Mouse (Mus musculus): ENCODE results near the gene Cblc. TPM values are rescaled to one million over a fixed set of nuclear protein-coding genes. Genes with fewer than 3 reads are reported as not detected.

The Cblc gene
- polyA plus RNA-seq, 1 experiment = not detected

- DNase-seq (ENCODE audit: extremely low spot score in 1 of 2, low spot score in 1 of 2) = no peak
Observed at GRCm38 (mm10) chr7:19755851-19756786, 40.5 kb downstream of the Cblc start.

DNA sequence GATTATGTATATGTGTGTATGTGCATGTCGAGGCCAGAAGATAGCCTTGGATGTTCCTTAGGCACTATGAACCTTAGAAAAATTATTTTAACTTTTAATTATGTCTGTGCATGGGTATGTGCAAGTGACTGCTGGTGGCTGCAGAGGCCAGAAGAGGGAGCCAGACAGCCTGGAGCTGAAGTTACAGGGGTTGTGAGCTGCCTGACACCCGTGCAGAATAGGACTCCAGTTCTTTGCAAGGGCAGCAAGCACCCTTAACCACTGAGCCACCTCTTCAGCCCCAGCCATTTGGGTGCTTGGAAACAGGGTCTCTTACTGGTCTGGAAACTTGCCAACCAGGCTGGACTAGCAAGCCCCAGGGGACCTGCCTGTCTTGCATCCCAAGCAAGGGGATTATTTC lies 41.6 kb downstream of the Cblc start:
- no peak for DNase-seq (ENCODE audit: extremely low spot score in 1 of 2, low spot score in 1 of 2)

GRCm38 (mm10) chr7:19754065-19754464 lies 42.5 kb downstream of the Cblc start:
- DNase-seq (ENCODE audit: extremely low spot score in 1 of 2, low spot score in 1 of 2) = no peak

GRCm38 (mm10) chr7:19753587-19753986 lies 43.0 kb downstream of the Cblc start:
- no peak for DNase-seq (ENCODE audit: extremely low spot score in 1 of 2, low spot score in 1 of 2)

DNA sequence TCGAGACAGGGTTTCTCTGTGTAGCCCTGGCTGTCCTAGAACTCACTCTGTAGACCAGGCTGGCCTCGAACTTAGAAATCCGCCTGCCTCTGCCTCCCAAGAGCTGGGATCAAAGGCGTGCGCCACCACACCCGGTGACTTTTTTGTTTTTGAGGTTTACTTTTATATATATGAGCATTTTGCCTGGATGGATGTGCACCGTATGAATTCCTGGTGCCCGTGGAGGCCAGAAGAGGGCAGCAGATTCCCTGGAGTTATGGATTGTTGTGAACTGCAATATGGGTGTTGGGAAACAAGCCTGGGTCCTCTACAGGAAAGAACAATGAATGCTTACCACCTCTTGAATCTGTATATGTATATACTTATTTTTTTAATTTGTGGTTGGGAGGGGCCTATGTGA lies 44.0 kb downstream of the Cblc start:
- no peak for DNase-seq (ENCODE audit: extremely low spot score in 1 of 2, low spot score in 1 of 2)

DNA sequence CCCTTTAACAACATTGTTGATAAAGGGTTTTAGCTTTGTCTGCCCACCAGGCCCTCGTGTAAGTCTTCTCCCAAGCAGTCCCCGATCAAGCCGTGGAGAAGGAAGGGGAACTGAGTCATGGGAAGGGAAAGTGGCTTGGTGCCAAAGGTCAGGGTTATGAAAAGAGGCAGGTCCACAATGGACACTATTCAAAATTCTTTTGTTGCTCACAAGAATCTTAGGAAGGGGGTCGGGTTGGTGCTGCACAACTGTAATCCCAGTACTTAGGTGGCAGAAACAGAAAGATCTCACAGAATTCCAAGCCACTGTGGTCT lies 45.6 kb downstream of the Cblc start:
- DNase-seq (ENCODE audit: extremely low spot score in 1 of 2, low spot score in 1 of 2) = no peak

DNA sequence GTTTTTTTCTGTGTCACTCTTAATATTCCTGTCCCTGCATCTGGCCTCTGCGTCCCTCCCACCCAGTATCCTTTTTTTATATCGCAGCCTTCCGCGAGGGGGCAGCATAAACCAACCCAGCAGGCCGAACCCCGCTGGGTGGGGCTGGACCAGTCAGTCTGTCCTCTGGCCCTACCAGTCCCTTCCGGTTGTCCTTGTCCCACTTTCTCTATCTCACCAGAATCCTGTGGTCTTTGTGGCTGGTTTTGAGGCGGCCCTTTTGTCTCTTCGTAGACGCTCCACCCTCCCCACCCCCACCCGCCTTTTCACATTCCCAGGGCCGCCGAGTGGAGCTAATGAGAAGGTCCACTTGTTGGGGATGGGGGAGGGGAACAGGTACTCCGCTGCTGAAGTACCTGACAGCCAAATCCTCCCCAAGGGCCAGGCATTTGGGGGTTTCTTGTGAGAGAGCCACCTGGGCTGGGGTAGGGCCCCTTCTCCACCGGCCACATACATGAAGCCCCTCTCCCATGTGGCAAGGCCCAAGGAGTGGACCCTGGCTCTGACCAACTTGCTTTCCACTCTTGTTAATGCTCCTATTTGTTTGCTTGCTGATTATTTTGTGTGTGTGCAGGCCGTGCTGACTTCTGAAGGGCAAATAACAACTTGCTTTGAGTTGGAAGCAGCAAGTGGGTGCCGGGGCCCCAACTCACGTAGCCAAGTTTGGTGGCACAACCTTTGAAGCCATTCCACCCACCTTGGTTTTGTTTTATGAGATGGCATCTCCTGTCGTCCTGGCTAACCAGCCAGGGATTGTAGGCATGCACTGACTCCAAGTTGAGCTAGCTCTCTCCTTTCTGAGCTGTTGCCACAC lies 46.2 kb downstream of the Cblc start, which contains the start of gene Nectin2:
Nectin2 (minus strand) TSS at position 267 of the 853 bp plus-strand sequence.
- DNase-seq (ENCODE audit: extremely low spot score in 1 of 2, low spot score in 1 of 2) = peak; percentile 65 to 79

GRCm38 (mm10) chr7:19749389-19750216 lies 47.0 kb downstream of the Cblc start:
- DNase-seq (ENCODE audit: extremely low spot score in 1 of 2, low spot score in 1 of 2) = peak; percentile 89 to 95

DNA sequence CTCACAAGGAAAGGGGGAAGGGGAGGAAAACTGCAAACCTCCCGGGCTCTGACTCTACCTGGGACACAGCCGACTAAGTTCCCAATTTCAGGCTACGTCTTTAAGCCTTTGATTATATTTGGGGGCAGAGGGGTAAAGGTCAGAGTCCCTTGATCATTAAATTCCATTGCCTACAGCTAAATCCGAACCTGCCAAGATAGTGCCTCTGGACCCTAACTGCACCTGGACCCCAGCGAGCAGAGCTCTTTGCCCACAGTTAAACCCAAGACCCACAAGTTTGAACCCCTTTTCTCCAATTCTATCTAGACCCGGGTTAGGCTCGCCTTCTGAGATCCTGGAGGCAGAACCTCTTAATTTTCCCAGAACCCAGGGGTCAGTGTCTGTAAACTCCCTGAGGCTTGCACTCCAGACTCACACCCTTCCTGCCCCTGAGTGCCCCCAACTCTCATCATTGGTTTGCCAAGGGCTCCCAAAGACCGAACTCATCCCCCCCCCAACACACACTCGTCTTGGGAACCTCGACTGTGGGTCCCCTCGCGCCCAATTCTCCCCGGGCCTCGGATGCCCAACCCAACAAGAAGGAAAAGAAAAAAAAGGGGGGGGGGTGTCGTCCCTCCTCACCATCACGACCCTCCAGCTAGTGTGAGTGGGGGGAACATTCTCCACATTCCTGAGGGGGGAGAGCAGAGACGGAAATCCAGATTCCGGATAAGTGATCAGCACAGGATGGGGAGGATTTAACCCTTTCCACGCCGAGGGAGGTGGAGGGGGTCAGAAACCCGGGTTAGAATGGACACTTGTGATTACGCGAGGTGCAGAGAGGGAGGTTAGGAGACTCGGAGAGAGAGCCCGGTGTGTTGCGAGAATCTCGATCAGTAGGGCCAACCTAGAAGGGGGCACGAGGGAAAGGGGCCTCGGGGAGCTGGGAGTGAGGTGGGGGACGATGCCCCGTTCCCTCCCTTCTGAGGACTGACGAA lies 48.1 kb downstream of the Cblc start:
- DNase-seq (ENCODE audit: extremely low spot score in 1 of 2, low spot score in 1 of 2) = peak in 1 of 2 experiments; percentile 10

DNA sequence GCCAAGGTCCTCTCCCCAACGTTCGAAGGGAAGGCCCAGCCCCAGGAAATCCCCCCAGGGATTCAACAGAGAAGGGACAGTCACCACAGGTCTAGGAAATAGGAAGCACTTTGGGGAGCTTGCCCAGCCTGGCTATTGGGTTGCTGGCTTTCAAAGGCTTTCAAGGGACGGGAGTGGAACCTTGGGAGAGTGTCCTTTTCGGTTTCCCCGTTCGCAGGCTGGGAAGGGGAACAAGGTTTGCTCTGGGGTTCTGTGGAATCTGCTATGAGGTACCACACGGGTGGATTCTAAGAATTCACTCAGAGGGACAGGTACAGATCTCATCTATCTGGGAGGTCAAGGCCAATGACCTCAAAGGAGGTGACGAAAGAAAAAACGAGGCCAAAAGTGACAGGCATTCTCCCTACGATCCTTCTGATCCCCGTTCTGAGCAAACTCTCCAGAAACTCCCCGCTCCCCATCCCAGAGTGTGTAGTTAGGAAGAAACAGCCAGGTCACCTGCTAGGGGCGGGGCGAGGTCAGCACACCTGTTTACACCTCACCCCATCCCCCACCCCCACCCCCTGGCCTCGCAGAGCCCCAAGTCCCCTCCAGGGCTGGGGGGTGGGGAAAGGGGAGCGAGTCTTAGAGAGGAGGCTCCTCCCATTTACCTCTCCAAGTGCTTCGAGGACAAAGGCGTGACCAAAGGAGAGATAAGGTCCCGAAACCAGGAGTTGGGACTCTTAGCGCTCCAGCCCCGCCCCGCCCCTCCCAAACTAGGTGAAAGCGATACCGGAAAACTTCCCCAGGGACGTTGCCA lies 49.0 kb downstream of the Cblc start:
- no peak for DNase-seq (ENCODE audit: extremely low spot score in 1 of 2, low spot score in 1 of 2)

DNA sequence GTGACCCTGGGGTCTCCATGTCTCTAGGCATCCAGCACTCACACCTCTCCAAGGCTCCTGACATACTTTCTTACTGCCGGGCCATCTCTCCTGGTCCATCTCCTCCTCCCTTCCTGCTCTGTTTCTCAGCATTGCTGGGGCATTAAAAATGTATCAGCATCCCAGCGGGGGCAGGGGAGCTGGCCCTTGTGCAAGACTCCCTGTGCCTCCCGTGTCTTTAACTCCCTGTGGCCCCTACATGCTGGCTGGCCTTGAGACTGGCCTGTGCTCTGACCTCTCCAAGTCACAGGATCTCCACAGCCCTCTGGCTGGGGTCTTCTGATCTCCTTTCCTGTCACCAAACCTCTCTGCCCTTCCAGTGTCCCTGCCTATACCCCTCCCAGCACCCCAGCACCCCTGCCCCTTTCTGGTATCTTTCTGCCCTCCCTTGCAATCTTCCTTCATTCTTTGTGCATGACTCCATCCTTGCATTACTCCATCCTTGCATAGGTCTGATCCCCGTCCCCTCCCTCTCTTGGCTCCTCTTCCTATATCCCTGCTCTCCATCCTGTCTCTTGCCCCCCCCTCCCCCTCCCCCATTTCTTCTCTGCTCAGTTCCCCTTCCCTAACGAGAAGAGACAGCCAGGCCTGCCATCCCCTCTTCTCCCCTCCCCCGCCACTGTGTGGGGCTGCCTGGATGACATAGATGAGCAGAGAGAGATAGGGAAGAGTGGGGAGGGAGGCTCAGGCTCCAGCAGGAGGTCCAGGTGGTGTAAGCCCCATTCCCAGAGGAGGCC lies 50.0 kb downstream of the Cblc start:
- DNase-seq (ENCODE audit: extremely low spot score in 1 of 2, low spot score in 1 of 2) = no peak

- DNase-seq (ENCODE audit: extremely low spot score in 1 of 2, low spot score in 1 of 2) = no peak
Observed at GRCm38 (mm10) chr7:19745971-19746370, 50.6 kb downstream of the Cblc start.

- no peak for DNase-seq (ENCODE audit: extremely low spot score in 1 of 2, low spot score in 1 of 2)
Observed at GRCm38 (mm10) chr7:19744590-19745385, 51.8 kb downstream of the Cblc start.

DNA sequence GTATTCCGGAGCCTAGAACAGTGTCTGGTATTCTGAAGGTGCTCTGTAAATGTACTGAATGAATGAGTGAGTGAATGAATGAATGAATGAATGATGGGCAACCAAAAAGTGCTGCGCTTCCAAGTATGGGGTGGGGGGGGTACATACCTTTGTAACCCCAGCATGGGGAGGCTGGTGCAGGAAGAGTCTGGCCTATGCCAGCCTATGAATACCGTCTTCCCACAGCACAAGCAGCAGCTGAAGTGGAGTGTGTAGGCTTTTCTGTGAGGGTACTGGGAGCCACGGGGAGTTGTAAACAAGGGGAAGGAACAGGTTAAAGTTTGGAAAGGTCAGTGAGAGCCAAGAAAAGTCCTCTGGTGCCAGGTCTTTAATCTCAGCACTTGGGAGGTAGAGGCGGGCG lies 52.8 kb downstream of the Cblc start:
- DNase-seq (ENCODE audit: extremely low spot score in 1 of 2, low spot score in 1 of 2) = no peak

DNA sequence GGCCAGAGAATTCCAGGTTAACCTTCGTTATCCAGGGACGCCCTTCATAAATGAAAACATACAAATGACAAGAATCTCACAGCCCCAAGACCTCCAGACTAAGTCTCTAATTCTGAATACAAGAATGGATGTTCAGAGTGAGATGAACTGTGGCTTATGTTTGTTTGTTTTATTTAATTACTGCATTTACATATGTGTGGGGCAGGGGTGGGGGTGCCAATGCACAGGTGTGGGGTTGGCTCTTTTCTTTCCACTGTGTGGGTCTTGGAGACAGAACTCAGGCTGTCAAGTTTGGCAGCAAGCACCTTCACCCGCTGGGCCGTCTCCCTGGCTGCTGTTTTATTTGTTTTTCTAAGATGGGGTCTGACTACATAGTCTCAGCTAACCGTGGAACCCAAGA lies 54.1 kb downstream of the Cblc start:
- no peak for DNase-seq (ENCODE audit: extremely low spot score in 1 of 2, low spot score in 1 of 2)

DNA sequence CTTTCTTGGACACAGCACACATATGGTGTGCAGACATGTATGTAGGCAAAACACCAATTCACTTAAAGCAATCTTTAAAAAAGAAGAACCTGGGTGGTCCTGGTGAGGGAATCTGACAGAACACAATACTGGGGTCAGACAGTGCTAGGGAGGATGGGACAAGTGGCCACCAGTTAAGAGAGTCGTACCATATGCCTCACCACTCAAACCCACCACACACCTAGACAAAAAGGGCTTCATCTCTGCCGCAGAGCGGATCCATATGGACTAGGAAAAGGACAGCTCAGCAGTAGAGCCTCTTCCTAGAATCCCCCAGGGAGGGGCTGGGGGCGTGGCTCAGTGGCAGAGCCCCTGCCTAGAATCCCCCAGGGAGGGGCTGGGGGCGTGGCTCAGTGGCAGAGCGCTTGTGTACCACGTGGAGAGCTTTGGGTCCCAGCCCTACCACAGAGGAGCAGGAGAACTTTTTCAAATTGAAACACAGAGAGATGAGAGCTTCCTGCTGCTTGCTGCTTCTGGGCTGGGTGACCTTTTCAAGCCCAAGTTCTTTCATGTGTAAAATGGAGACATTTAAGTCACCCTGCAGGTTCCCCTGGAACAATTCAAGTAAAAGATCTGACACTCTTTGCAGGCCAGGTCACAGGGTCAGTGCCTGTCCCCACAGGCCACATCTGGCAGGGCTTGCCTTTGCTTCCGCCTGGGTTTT lies 55.1 kb downstream of the Cblc start:
- no peak for DNase-seq (ENCODE audit: extremely low spot score in 1 of 2, low spot score in 1 of 2)

DNA sequence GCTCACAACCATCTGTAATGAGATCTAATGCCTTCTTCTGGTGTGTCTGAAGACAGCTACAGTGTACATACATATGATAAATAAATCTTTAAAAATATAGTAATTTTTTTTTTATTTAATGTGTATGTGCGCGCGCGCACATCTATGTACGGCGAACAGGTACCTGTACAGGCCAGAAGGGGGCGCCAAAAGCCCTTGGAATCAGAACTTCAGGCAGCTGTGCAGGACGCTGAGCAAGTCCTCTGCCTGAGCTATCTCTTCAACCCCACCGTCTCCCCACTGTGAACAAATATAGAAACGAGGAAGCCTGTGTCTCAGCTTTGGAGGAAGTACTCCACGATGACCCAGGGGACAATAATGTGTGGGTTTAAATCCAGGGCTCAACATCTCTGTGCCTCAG lies 56.3 kb downstream of the Cblc start:
- DNase-seq (ENCODE audit: extremely low spot score in 1 of 2, low spot score in 1 of 2) = no peak

All from frontal cortex, adult 2 months (tissue).